In genomic region chr9:78533296-78533935, GRCm38 (mm10) we compare ENCODE assay signal across 8 mouse cellular contexts. TPM values are rescaled to one million over a fixed set of nuclear protein-coding genes. Genes with fewer than 3 reads are reported as not detected.
DNase-seq lines count a peak whose midpoint lies in the region; ATAC-seq lines count a peak whose summit lies in the region.

No protein-coding gene starts in this region.

- no peak overlapping the region for H3K9ac ChIP-seq in liver, embryonic 15.5 days
- no peak overlapping the region for H3K9ac ChIP-seq in hindbrain, embryonic 11.5 days (ENCODE audit: low read depth, low read length)

- no peaks in the 10 kb centered on the region for H3K36me3 ChIP-seq in liver, embryonic 15.5 days (replicated peaks)
- H3K36me3 ChIP-seq in hindbrain, embryonic 11.5 days (ENCODE audit: control insufficient read depth, insufficient read depth, low read length) = no peaks in the 10 kb centered on the region

- peak; percentile 62 for ATAC-seq in liver, embryonic 15.5 days (ENCODE audit: insufficient read depth)
- no peak for ATAC-seq in hindbrain, embryonic 11.5 days (ENCODE audit: low FRiP score)

- H3K9me3 ChIP-seq in liver, embryonic 15.5 days (replicated peaks) = no peaks in the 10 kb centered on the region
- H3K9me3 ChIP-seq in hindbrain, embryonic 11.5 days (ENCODE audit: control insufficient read depth, low read length) = no peaks in the 10 kb centered on the region

- WGBS in liver, embryonic 15.5 days (ENCODE audit: insufficient replicate concordance) = 40% methylated on average over 18 of the region's 18 CpGs
- WGBS in hindbrain, embryonic 11.5 days = 83% methylated on average over 18 of the region's 18 CpGs

- no peak overlapping the region for H3K4me3 ChIP-seq in liver, embryonic 15.5 days (replicated peaks)
- no peak overlapping the region for H3K4me3 ChIP-seq in hindbrain, embryonic 11.5 days (ENCODE audit: low read depth, low read length)

- H3K4me1 ChIP-seq in liver, embryonic 15.5 days (replicated peaks) = peaks cover 17% of the 10 kb centered on the region; the same call in 1 of the 2 replicates
- no peaks in the 10 kb centered on the region for H3K4me1 ChIP-seq in hindbrain, embryonic 11.5 days (replicated peaks; ENCODE audit: control insufficient read depth, insufficient read depth, low read length)

- H3K27ac ChIP-seq in liver, embryonic 15.5 days (replicated peaks) = peak overlapping the region; percentile 79
- H3K27ac ChIP-seq in hindbrain, embryonic 11.5 days (ENCODE audit: low read depth, low read length) = no peak overlapping the region

- H3K27me3 ChIP-seq in liver, embryonic 15.5 days = no peaks in the 10 kb centered on the region
- H3K27me3 ChIP-seq in hindbrain, embryonic 11.5 days (ENCODE audit: control insufficient read depth, insufficient read depth, low read length) = no peaks in the 10 kb centered on the region

- peak; percentile 20 to 44 for DNase-seq in CD8-positive naive resting alpha-beta T cell, adult 2 months (ENCODE audit: low read depth in 2 of 2, low spot score in 2 of 2)
- DNase-seq in induced T-regulatory cell, adult 2 months (ENCODE audit: low read depth) = peak; percentile 69
- peak; percentile 27 to 61 for DNase-seq in spleen, postnatal 10 days (ENCODE audit: low spot score in 2 of 2)
- no peak for DNase-seq in left cerebral cortex, adult 8-10 months (ENCODE audit: low spot score in 2 of 2)
- no peak for DNase-seq in hindbrain, embryonic 11.5 days (ENCODE audit: low spot score)
- DNase-seq in retina, postnatal 1 day = no peak
- DNase-seq in frontal cortex, postnatal 36 days (ENCODE audit: low spot score in 2 of 2) = no peak

- peak overlapping the region; percentile 35; the same call in 1 of the 2 replicates for H3K4me2 ChIP-seq in liver, embryonic 15.5 days
- no peak overlapping the region for H3K4me2 ChIP-seq in hindbrain, embryonic 11.5 days (replicated peaks; ENCODE audit: low read depth, low read length)

RNA-seq across cellular contexts. Expression of gene Eef1a1, which starts 44.5 kb away (rescaled TPM):
- polyA plus RNA-seq in liver, embryonic 15.5 days (2015; fragmentation: Nextera tagmentation; extraction: Ambion mirVana) = 2,003 and 2,036 TPM in 2 replicates
- 1,000 to 10,000 TPM; 2,343 to 2,844 (median 2,594) TPM for total RNA-seq in left cerebral cortex, adult 8-10 months (2022)
- 4,691 and 4,742 TPM in 2 replicates for polyA plus RNA-seq in hindbrain, embryonic 11.5 days (2014; fragmentation: Nextera tagmentation; extraction: Ambion mirVana)

RNA-seq across cellular contexts. Expression of gene Slc17a5, which starts 54.4 kb away (rescaled TPM):
- polyA plus RNA-seq in liver, embryonic 15.5 days (2015; fragmentation: Nextera tagmentation; extraction: Ambion mirVana) = 4.2 and 4.7 TPM in 2 replicates
- total RNA-seq in left cerebral cortex, adult 8-10 months (2022) = 10 to 100 TPM; 17.2 to 20.3 (median 19.2) TPM
- 10.7 and 12.8 TPM in 2 replicates for polyA plus RNA-seq in hindbrain, embryonic 11.5 days (2014; fragmentation: Nextera tagmentation; extraction: Ambion mirVana)

Comparison
In these comparisons a context has a peak if more than half of its experiments do, and no peak if none do; other contexts are left out.
1. DNase-seq: peak in CD8-positive naive resting alpha-beta T cell, adult 2 months (2 of 2), induced T-regulatory cell, adult 2 months (single experiment) and spleen, postnatal 10 days (2 of 2); none in left cerebral cortex, adult 8-10 months (0 of 2), hindbrain, embryonic 11.5 days (single experiment), retina, postnatal 1 day (single experiment) and frontal cortex, postnatal 36 days (0 of 2).